Mouse (Mus musculus) midbrain, embryonic 14.5 days (tissue): Measurements from ENCODE around the gene Trim17. TPM values are rescaled to one million over a fixed set of nuclear protein-coding genes. Genes with fewer than 3 reads are reported as not detected.

Experiments used
- ATAC-seq: fragments of 200-750 bp; cut with Nextera tagmentation; 2 replicates; pipeline ENCODE4 v1.8.0; 2017; ENCODE audit warnings: moderate number of reproducible peaks, moderate library complexity; ENCODE audit not compliant: low FRiP score, low TSS enrichment
- DNase-seq: peaks from one replicate; pipeline ENCODE4 v3.0.0-alpha.2; 2015
- H3K27ac ChIP-seq: fragments of 300-500 bp; sonication (generic); replicated peaks from 2 replicates; pipeline ENCODE4 v1.5.1; 2014; ENCODE audit warnings: mild to moderate bottlenecking, low read depth, low read length, moderate library complexity
- H3K27me3 ChIP-seq: fragments of 300-500 bp; sonication (generic); 2 replicates; pipeline ENCODE4 v1.6.1; 2014; ENCODE audit warnings: low read length, control low read depth, mixed read lengths; ENCODE audit not compliant: control insufficient read depth, insufficient read depth
- H3K36me3 ChIP-seq: fragments of 300-500 bp; sonication (generic); 2 replicates; pipeline ENCODE4 v1.6.1; 2014; ENCODE audit warnings: low read length, control low read depth; ENCODE audit not compliant: control insufficient read depth, insufficient read depth
- H3K4me1 ChIP-seq: fragments of 300-500 bp; sonication (generic); 2 replicates; pipeline ENCODE4 v1.6.1; 2014; ENCODE audit warnings: mild to moderate bottlenecking, antibody characterized with exemption, low read length, control low read depth; ENCODE audit not compliant: control insufficient read depth, insufficient read depth
- H3K4me2 ChIP-seq: fragments of 300-500 bp; sonication (generic); 2 replicates; pipeline ENCODE4 v1.6.1; 2014; ENCODE audit warnings: mild to moderate bottlenecking, low read length, moderate library complexity
- H3K4me3 ChIP-seq: fragments of 300-500 bp; sonication (generic); replicated peaks from 2 replicates; pipeline ENCODE4 v1.5.1; 2014; ENCODE audit warnings: low read depth, low read length
- H3K9ac ChIP-seq: fragments of 300-500 bp; sonication (generic); replicated peaks from 2 replicates; pipeline ENCODE4 v1.6.1; 2014; ENCODE audit warnings: mild to moderate bottlenecking, low read length, moderate library complexity
- H3K9me3 ChIP-seq: fragments of 300-500 bp; sonication (generic); 2 replicates; pipeline ENCODE4 v1.6.1; 2016; ENCODE audit warnings: low read length, control low read depth, mixed read lengths; ENCODE audit not compliant: control insufficient read depth
- WGBS: fragments of 180-500 bp; shearing (Covaris S2); extraction: QIAGEN DNeasy Blood & Tissue Kit; methylation state at CpG from one replicate; pipeline ENCODE4 v1.1.7; 2014; 5-methylcytosine and 5-hydroxymethylcytosine counted together
- polyA plus RNA-seq: library from polyadenylated mRNA; unstranded; fragments of >200 nt; fragmentation: Nextera tagmentation; extraction: Ambion mirVana; gene quantifications from 2 replicates; pipeline ENCODE4 v1.2.1, GENCODE M21; 2014

Trim17 gene
- polyA plus RNA-seq, 1 experiment from 2014 or later, result 1.1 TPM

DNA sequence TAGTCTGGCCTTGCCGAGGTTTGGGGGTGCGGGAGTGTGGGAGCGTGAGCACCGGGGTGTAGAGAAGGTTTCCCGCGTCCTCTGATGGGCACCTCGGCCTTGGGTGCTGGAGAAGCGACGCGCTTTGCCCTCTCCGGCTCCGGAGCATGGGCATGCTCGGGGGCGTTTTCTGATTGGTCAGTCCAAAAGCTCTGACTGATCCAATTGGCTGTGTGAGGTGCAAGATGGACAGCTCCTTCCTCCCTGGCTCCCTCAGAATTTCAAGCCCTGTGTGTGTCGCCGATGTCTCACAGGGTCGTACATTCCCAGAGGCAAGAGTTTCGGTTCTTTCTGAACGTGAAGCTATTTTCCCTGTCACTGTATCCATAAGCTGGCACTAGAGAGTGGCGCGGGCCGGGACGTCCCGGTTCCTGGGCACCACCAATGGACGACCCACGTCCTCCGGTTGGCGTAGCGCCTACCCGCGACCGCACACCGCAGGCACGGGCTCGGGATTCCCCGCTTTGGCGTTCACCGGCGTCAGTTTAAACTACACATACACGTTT lies 5.5 kb downstream of the Trim17 start:
- Histone ChIP-seq H3K27ac (peak overlapping the region; percentile 77), H3K4me3 (peak overlapping the region; percentile 47), H3K9ac (peak overlapping the region; percentile 59), H3K27me3 (no peaks in the 10 kb centered on the region), H3K36me3 (peaks cover 11% of the 10 kb centered on the region), H3K4me1 (peaks cover 32% of the 10 kb centered on the region), H3K4me2 (peak overlapping the region; percentile 76), H3K9me3 (peaks cover 7% of the 10 kb centered on the region)
- WGBS, result 3% methylated on average over 40 of the region's 40 CpGs
- ATAC-seq (peak; percentile 85), DNase-seq (peak; percentile 88)

DNA sequence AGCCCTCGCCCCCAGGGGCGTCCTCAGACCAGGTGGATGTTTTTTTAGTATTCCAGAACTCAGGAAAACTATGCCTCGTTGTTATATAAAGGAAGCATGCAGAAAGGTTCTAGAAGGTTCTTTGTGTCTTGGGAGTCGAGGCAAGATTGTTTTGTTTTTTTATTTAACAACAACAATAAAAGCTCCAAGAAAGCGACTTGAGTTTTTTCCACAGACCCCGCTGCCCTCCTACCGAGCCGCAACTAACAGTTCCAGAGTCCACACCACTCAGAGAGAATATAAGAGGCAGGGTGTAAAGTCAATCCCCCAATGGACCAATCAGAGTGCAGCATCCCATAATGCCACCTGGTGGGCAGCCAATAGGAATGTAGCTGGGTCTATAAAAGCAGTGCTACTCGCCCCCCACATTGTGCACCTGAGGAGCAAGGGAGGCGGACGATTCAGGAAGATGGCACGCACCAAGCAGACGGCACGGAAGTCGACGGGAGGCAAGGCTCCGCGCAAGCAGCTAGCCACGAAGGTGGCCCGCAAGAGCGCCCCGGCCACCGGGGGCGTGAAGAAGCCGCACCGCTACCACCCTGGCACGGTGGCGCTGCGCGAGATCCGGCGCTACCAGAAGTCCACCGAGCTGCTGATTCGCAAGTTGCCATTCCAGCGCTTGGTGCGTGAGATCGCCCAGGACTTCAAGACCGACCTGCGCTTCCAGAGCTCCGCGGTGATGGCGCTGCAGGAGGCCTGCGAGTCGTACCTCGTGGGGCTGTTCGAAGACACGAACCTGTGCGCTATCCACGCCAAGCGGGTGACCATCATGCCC lies 7.1 kb downstream of the Trim17 start:
- Histone ChIP-seq H3K4me3 (no peak overlapping the region), H3K9ac (no peak overlapping the region), H3K27me3 (no peaks in the 10 kb centered on the region), H3K4me1 (peaks cover 30% of the 10 kb centered on the region), H3K27ac (no peak overlapping the region), H3K4me2 (no peak overlapping the region), H3K36me3 (peaks cover 11% of the 10 kb centered on the region), H3K9me3 (peaks cover 7% of the 10 kb centered on the region)
- DNase-seq, result no peak
- ATAC-seq, result no peak
- WGBS, result 61% methylated on average over 50 of the region's 50 CpGs

DNA sequence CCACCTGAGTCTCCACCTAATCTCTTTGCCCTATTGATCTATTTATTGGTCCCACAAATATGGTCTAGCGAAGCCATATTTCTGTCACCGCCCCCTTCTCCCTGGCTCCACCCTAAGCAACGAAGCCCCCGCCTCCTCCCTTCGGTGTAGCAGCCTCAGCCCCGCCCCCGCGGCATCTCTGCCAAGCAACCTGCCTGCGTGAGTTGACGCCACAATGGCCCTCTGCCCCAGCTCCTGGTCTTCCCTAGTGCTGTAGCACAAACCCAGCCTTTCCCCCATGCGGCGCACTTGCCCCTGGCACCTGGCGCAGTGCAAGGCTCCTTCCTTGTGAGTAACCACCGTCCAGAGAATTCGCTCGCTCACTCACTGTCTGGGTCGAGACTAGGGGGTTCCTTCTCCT lies 9.1 kb downstream of the Trim17 start:
- ATAC-seq, result no peak
- H3K4me2 ChIP-seq, result no peak overlapping the region
- peak; percentile 35 for DNase-seq

DNA sequence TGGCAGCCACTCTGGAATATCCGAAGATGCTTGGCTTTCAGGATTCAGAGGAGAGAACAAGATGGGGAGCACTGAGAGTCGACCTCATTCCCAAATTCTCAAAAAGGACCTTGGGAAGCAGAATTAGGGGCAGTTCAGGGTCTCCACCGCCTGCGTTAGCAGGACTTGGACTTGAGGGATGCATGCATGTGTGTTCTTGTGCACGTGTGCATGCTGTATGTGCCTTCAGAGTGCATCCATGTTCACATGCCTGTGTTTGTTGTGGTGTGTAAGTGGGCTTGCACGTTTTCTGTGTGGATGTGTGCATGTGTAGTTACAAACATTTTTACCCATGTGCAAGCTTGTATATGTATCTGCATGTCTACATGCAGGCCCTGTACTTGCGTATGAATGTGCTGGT lies 9.7 kb downstream of the Trim17 start:
- peaks cover 7% of the 10 kb centered on the region for H3K9me3 ChIP-seq
- H3K9ac ChIP-seq, result no peak overlapping the region
- 0 out of 2 replicates have a peak, but pooled peaks cover 3% of the 10 kb centered on the region for H3K36me3 ChIP-seq

More for the DNA sequence above, 9.1 kb downstream of the Trim17 start:
- H3K27me3 ChIP-seq, result no peaks in the 10 kb centered on the region
- H3K27ac ChIP-seq, result no peak overlapping the region
- peaks cover 10% of the 10 kb centered on the region for H3K4me1 ChIP-seq
- 0 out of 2 replicates have a peak, but pooled peaks cover under 1% of the 10 kb centered on the region for H3K36me3 ChIP-seq
- peaks cover 7% of the 10 kb centered on the region for H3K9me3 ChIP-seq
- H3K9ac ChIP-seq, result no peak overlapping the region
- WGBS, result 37% methylated on average over 17 of the region's 17 CpGs
- no peak overlapping the region for H3K4me3 ChIP-seq

DNA sequence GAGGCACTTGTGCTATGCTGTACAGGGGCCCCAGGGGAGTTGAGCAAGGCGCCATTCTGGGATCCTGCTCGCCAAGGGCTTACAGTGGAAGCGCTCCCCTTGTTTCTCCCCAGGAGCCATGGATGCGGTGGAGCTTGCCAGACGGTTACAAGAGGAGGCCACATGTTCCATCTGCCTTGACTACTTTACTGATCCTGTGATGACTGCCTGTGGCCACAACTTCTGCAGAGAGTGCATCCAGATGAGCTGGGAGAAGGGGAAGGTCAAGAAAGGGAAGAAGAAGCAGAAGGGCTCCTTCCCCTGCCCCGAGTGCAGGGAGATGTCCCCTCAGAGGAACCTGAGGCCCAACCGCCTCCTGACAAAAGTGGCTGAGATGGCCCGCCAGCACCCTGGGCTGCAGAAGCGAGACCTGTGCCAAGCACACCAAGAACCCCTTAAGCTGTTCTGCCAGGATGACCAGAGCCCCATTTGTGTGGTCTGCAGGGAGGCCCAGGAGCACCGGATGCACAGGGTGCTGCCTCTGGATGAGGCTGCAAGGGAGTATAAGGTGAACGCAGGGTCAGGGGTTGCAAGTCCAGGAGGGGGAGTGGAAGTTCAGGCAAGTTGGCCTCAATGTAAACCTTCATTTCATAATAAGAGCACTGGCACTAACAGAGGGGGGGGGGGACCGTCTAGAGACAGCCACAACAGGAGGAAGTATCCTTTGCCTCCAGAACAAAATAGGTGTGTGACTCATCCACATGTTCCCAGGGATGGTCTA lies 10.7 kb downstream of the Trim17 start:
- ATAC-seq (no peak), DNase-seq (no peak)
- Histone ChIP-seq H3K27ac (no peak overlapping the region), H3K4me1 (0 out of 2 replicates have a peak, but pooled peaks cover 2% of the 10 kb centered on the region), H3K27me3 (no peaks in the 10 kb centered on the region), H3K9me3 (peaks cover 7% of the 10 kb centered on the region), H3K4me2 (no peak overlapping the region), H3K4me3 (no peak overlapping the region), H3K9ac (no peak overlapping the region), H3K36me3 (peaks cover 10% of the 10 kb centered on the region)
- 47% methylated on average over 12 of the region's 12 CpGs for WGBS

More for the DNA sequence above, 9.7 kb downstream of the Trim17 start:
- Histone ChIP-seq H3K4me3 (no peak overlapping the region), H3K4me1 (peaks cover 9% of the 10 kb centered on the region), H3K27ac (no peak overlapping the region), H3K27me3 (no peaks in the 10 kb centered on the region), H3K4me2 (no peak overlapping the region)
- WGBS, result 84% methylated on average over 7 of the region's 7 CpGs
- DNase-seq (no peak), ATAC-seq (no peak)

DNA sequence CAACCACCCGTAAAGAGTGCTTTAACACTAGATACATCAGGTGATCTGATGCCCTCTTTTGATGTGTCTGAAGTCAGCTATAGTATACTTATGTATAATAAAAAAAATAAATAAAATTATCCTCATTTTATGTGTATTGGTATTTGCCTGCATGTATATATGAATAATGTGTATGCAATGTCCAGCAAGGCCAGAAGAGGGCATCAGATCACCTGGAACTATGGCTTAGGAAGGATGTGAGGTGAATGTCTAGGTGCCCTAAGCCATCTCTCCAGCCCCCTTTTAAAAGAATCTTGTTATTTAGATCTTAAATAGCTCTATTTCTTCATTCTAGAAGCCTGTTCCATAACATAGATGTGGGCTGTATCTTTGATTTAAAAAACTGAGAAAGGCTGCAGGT lies 12.9 kb downstream of the Trim17 start:
- ATAC-seq (no peak), DNase-seq (no peak)
- WGBS, result 97% methylated on average over 1 of the region's 1 CpGs
- Histone ChIP-seq H3K4me3 (no peak overlapping the region), H3K9me3 (no peaks in the 10 kb centered on the region), H3K27me3 (no peaks in the 10 kb centered on the region), H3K4me2 (no peak overlapping the region), H3K9ac (no peak overlapping the region), H3K27ac (no peak overlapping the region), H3K36me3 (peaks cover 24% of the 10 kb centered on the region), H3K4me1 (0 out of 2 replicates have a peak, but pooled peaks cover 2% of the 10 kb centered on the region)

DNA sequence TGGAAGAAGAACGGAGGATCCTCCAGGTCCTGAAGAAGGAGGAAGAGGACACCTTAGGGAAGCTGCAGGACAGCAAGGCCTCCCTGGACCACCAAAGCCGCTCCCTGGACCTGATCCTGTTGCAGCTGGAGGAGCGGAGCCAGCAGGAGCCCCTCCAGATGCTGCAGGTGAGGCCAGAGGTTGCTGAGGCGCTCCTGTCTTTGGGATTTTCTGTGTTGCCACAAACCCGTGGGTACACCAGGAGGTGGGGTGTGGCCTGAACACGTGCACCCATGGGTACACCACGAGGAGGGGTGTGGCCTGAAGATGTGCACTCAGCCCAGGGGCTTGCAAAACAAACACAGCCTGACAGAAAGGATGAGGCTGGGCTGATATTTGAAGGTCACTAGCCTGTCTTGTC lies 14.1 kb downstream of the Trim17 start:
- Histone ChIP-seq H3K4me3 (no peak overlapping the region), H3K27ac (no peak overlapping the region), H3K27me3 (no peaks in the 10 kb centered on the region), H3K36me3 (peaks cover 24% of the 10 kb centered on the region), H3K9ac (no peak overlapping the region), H3K9me3 (no peaks in the 10 kb centered on the region), H3K4me1 (0 out of 2 replicates have a peak, but pooled peaks cover under 1% of the 10 kb centered on the region), H3K4me2 (no peak overlapping the region)
- no peak for ATAC-seq
- DNase-seq, result no peak
- WGBS, result 87% methylated on average over 7 of the region's 7 CpGs

DNA sequence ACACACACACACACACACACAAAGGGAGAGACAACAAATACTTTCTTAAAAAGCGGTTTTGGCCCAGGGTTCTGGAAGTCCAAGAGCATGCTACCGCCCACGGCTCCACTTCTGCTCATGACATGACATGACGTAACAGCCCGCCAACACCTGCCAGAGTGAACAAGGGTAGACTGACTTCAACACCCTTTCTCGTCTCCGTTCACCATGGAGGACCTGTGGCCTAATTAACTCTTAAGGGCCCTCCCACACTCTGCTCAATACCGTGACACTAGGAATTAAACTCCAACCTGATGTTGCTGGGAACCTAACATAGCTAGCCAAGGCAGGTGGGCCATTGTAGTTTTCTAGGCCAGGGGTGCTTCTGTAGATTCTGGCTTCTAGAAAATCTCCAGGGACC lies 14.5 kb downstream of the Trim17 start:
- no peaks in the 10 kb centered on the region for H3K27me3 ChIP-seq
- H3K36me3 ChIP-seq, result peaks cover 24% of the 10 kb centered on the region
- whole genome bisulfite sequencing, result 90% methylated on average over 8 of the region's 8 CpGs
- no peak overlapping the region for H3K27ac ChIP-seq
- DNase-seq (no peak), ATAC-seq (no peak)
- H3K9ac ChIP-seq, result no peak overlapping the region
- H3K4me1 ChIP-seq, result no peaks in the 10 kb centered on the region
- no peak overlapping the region for H3K4me3 ChIP-seq
- H3K4me2 ChIP-seq, result no peak overlapping the region
- H3K9me3 ChIP-seq, result no peaks in the 10 kb centered on the region
